Comparison of ENCODE assay signal across 8 mouse cellular contexts in genomic region chr12:119946311-119946692, GRCm38 (mm10). TPM values are rescaled to one million over a fixed set of nuclear protein-coding genes. Genes with fewer than 3 reads are reported as not detected.
DNase-seq lines count a peak whose midpoint lies in the region; ATAC-seq and TF ChIP-seq lines count a peak whose summit lies in the region.

No protein-coding gene starts in this region.

- H3K27me3 ChIP-seq in neural tube, embryonic 11.5 days (ENCODE audit: control insufficient read depth, insufficient read depth, low read length): no peaks in the 10 kb centered on the region

- H3K4me1 ChIP-seq in neural tube, embryonic 11.5 days (ENCODE audit: control insufficient read depth, insufficient read depth, low read length): no peaks in the 10 kb centered on the region
- no peaks in the 10 kb centered on the region; the same call in 1 of the 2 replicates for H3K4me1 ChIP-seq in olfactory bulb, adult 2 months (ENCODE audit: control insufficient read depth, insufficient read depth, low read length)

- H3K4me3 ChIP-seq in neural tube, embryonic 11.5 days (ENCODE audit: low read depth, low read length): peak overlapping the region; percentile 58
- peak overlapping the region; percentile 62 for H3K4me3 ChIP-seq in left cerebral cortex, adult 2 months
- H3K4me3 ChIP-seq in olfactory bulb, adult 2 months (ENCODE audit: insufficient read depth, low read depth, low read length): peak overlapping the region; percentile 98

- TF ChIP-seq CTCF in left cerebral cortex, adult 2 months (IDR thresholded peaks at IDR 0.05): no peak
- no peak for TF ChIP-seq CTCF in olfactory bulb, adult 2 months (IDR thresholded peaks at IDR 0.05; ENCODE audit: insufficient read depth, low read depth, low read length)

- intact Hi-C loops in left cerebral cortex, adult 2 months (cut with DNase I): no loop called here

- H3K9ac ChIP-seq in neural tube, embryonic 11.5 days (ENCODE audit: low read length): peak overlapping the region; percentile 76

- no peaks in the 10 kb centered on the region for H3K9me3 ChIP-seq in neural tube, embryonic 11.5 days (ENCODE audit: control insufficient read depth, low read length)

- H3K36me3 ChIP-seq in neural tube, embryonic 11.5 days (ENCODE audit: control insufficient read depth, insufficient read depth, low read length): no peaks in the 10 kb centered on the region

- WGBS in neural tube, embryonic 11.5 days: 2% methylated on average over 14 of the region's 14 CpGs
- WGBS in olfactory bulb, adult 2 months: 2% methylated on average over 14 of the region's 14 CpGs

- peak; percentile 71 for ATAC-seq in neural tube, embryonic 11.5 days (ENCODE audit: insufficient read depth, low FRiP score, low TSS enrichment)

- no peak for TF ChIP-seq POLR2A in olfactory bulb, adult 2 months (IDR thresholded peaks at IDR 0.05; ENCODE audit: insufficient read depth, low read depth, low read length)

- DNase-seq in embryo, embryonic 10 days (ENCODE audit: low spot score): peak; percentile 36
- no peak for DNase-seq in embryo, embryonic 9.5 days (ENCODE audit: extremely low spot score)
- no peak for DNase-seq in neural tube, embryonic 11.5 days (ENCODE audit: low spot score)
- no peak for DNase-seq in neural tube, embryonic 10.5 days (ENCODE audit: extremely low spot score, low spot score)
- peak in 1 of 2 experiments; percentile 36 for DNase-seq in left cerebral cortex, adult 2 months (ENCODE audit: extremely low spot score in 1 of 2, low spot score in 2 of 2)
- no peak for DNase-seq in adrenal gland, postnatal 36 days
- no peak for DNase-seq in adrenal gland, postnatal 25 days

- H3K4me2 ChIP-seq in neural tube, embryonic 11.5 days (ENCODE audit: low read depth): peak overlapping the region; percentile 87

- 0 out of 2 replicates have a peak overlapping the region, but pooled peaks have one; percentile 20 for H3K27ac ChIP-seq in neural tube, embryonic 11.5 days (ENCODE audit: low read depth, low read length)
- H3K27ac ChIP-seq in left cerebral cortex, adult 2 months: peak overlapping the region; percentile 92
- peak overlapping the region; percentile 91 for H3K27ac ChIP-seq in olfactory bulb, adult 2 months (ENCODE audit: insufficient read depth, low read depth, low read length)

RNA-seq across cellular contexts. Expression of gene Tmem196, which starts 0.7 kb away (rescaled TPM):
- 1.5 and 1.8 TPM in 2 replicates for polyA plus RNA-seq in neural tube, embryonic 11.5 days (2014; fragmentation: Nextera tagmentation; extraction: Ambion mirVana)
- 10 to 100 TPM; 34.5 to 37.2 TPM for total RNA-seq in left cerebral cortex, adult 2 months (2021)
- polyA plus RNA-seq in olfactory bulb, adult 2 months (2012; ENCODE audit: insufficient read depth, insufficient read length, low replicate concordance, missing spikeins): not detected in 2 replicates
- 1 to 10 TPM; 2.8 to 5.1 TPM for total RNA-seq in adrenal gland, postnatal 36 days (2021)
- total RNA-seq in adrenal gland, postnatal 25 days (2021): 4.1 and 5.2 TPM in 2 replicates

Comparison
In these comparisons a context has a peak if more than half of its experiments do, and no peak if none do; other contexts are left out.
1. H3K27ac ChIP-seq: peak in every context shown above with its lines; median percentile 92 in left cerebral cortex, adult 2 months; 91 in olfactory bulb, adult 2 months; 20 in neural tube, embryonic 11.5 days.